Mouse (Mus musculus): ENCODE data around the gene Olfr1358.
"Not testable (repeated sequence)": the region's sequence is repeated elsewhere in the genome, so short reads cannot be mapped to it uniquely, and the experiment has no call there.

Olfr1358 gene

GRCm38 (mm10) chr10:78517128-78517527, at the start of gene Olfr1358:
Gene Olfr1358, plus strand, starts transcription at chr10:78517428.
- no peak for DNase-seq

DNA sequence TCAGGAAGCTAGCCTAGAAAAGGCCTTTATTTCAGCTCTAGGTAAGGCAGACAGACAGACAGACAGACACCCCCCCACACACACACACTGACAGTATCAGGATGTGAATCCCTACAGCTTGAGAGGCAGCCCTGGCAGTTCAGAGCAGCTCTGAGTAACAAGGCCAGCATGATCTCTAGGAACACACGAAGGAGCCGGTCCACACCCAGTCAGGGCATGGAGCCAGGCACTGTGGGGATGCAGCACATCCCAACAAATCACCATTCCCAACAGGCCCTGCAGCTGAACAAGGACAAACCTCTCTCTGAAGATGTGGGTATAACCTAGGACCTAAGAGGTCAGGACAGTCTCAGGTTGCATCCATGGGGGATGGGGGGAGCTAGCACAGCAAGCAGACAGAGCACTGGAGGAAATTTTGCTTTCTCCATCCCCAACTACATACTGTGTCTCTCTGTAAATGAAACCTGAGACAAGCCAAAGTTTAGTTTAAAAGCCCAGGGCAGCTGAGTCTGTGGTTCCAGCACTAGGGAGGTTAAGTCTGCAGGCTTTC, 49.4 kb upstream of the Olfr1358 start:
- peak in 1 of 2 experiments; percentile 32 for DNase-seq

DNA sequence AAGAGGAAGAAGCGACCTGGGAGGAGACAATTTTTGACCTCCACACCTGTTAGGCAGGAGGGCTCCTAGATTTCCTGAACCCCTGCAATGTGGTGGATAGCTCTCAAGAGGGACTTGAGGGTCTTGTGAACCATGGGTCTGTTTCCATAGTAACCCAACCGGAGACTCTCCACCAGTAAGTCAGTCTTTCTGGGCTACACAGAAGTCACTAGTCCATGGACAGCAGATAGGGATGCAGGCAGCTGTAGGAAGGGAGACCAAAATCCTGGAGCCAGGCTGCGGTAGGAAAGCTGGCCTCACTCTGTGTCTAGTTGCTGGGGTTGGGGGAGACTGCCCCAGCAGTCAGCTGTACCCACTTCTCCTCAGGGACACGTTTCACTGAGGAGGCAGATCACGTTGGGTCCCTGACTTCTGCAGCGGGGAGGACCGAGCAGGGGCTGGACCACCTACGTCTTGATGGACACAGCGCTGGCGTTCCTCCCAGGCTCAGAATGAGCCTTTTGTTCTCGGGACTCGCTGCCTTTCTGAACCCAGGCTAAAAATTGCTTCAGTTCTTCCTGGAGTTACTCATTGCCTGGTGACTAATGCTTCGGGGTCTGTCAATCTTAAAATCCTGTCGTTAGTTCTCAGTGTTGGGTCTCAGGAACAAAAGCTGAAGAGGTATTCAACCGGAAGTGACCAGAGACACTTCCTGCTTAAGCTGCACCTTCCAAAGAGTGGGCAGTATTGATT, 46.5 kb upstream of the Olfr1358 start:
- peak; percentile 37 to 61 for DNase-seq

GRCm38 (mm10) chr10:78472046-78472445, 45.2 kb upstream of the Olfr1358 start:
- no peak for DNase-seq

GRCm38 (mm10) chr10:78473434-78473833, 43.8 kb upstream of the Olfr1358 start:
- no peak for DNase-seq

DNA sequence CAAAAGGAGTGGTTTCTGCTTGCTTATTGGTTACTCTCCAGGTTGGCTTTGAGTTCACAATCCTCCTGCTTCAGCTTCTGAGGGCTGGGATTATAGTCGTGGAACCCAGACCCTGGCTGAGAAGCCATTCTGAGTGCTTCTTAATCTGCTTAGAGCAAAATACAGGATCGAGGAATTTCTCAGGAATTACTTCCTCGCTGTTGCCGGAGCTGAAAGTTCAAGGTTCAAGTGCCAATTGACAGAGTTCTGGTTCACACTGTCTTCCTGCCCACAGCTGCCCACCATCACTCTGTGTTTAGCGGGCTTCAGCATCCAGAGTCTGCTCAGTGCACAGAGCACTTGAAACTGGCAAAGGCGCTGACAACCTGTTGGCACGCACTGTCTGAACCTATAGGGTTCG, 42.5 kb upstream of the Olfr1358 start:
- no peak for DNase-seq

DNA sequence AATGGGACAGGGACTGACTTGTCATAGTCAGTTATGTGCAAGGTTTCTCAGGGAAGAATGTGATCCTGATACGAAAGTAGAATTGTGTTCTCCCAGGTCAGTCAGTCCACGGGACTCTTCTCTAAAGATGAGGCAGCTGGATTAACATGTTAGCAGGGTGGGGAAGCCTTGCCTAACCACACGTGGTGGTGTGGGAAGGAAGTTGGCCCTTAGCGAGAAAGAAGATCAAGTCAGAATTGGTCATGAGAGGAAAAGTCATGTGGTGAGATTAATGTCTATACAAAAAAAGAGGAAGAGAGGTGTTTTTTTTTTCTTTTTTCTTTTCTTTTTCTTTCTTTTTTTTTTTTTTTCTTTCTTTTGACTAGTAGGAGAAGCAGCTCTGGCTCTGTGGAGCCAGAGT, 40.4 kb upstream of the Olfr1358 start:
- DNase-seq, result no peak

- no peak for DNase-seq
These were observed 36.0 kb upstream of the Olfr1358 start for GRCm38 (mm10) chr10:78480954-78481927.

DNA sequence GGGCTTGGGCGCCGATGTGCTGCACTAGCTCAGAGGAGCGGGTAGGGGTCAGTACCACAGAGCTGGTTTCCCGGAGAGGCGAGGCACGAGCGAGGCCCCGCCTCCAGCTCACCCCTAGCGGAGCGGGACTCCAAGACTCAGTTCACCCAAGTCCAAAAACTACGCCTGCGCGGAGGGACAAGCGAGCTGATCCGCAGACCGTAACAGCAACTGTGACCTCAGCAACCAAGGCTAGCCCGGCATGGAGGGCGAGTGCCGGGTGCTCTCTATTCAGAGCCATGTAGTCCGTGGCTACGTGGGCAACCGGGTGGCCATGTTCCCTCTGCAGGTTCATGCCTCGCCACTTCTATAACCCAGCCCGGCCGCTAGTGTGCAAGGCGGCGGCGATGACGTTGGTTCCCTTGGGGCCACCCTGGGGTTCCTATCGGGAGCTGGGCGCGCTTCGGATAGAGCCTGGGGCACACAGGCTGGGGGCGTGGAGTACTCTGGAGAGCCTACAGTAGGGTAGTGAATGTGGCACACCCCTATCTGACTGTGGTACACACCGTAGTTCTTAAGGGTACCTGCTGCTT, 35.2 kb upstream of the Olfr1358 start:
- peak; percentile 63 to 75 for DNase-seq

DNA sequence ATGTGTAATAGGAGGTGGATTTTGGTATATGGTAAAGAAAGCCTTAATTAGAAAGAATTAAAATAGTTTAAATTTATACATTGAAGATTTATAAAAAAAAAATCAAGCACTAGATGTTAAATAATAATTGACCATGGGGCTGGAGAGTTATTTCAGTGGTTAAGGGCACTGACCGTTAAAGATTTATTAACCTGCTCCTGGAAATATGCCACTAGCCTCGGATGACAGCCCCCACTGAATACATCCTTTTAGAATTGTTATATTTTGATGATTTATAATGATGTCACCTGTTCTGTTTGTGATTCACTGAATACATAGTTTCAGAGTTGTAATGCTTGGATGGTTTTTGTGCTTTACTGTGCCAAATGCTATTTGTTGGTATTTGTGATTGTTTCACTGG, 31.9 kb upstream of the Olfr1358 start:
- DNase-seq, result not testable (repeated sequence)

GRCm38 (mm10) chr10:78486871-78487270, 30.4 kb upstream of the Olfr1358 start:
- no peak for DNase-seq

DNA sequence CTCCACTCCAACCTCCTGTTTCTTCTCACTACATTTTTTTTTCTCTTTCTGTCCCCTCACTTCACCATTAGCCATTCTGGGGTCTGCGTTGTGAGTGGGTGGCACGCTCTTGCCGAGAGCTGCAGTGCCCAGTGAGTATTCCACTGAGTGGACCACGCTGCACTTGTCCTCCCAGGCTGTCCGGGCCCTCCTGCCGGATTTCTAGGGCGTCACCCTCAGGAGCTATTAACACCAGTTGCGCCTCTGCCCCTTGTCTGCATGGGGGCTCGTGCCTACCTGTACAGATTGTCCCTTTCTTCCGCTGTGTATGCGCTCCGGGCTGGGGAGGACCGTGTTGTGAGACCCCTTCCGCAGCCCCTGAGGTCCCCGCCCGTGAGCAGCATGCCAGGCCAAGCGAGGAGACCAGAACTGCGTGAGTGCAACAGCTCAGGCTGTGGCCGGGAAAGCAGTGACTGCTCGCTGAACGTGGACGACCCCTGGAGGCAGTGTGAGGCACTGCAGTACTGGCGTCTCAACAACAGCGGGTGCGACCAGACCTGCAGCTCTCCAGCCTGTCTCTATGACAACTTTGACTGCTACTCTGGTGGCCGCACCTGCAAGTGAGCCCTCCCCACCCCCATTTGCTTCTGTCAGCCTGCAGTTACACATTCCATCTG, 29.7 kb upstream of the Olfr1358 start:
- peak; percentile 89 to 91 for DNase-seq

- DNase-seq, result no peak
These were observed 14.1 kb upstream of the Olfr1358 start for GRCm38 (mm10) chr10:78502986-78503733.

- DNase-seq, result peak; percentile 64 to 68
These were observed 2.6 kb downstream of the Olfr1358 start for GRCm38 (mm10) chr10:78519792-78520191.

GRCm38 (mm10) chr10:78520260-78521005, 3.2 kb downstream of the Olfr1358 start:
- DNase-seq, result peak; percentile 41 to 42

DNA sequence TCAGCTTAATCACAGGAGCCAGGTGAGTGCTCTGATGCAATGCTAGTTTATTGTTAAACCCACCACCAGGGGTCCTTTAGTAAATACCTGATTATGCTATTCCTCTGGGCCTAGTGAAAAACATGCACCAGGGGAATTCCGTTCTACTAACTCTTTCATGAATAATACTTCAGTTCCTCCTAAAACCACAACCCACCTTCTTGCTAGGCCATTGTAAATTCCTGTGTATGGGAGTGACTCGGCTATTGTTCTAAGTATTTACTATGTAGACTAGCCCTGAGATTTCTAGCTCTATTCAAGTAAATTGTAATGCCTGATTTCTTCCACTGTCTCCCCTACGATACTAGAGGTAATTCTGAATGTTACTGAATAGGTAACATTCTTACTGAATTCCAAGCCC, 7.8 kb downstream of the Olfr1358 start:
- not testable (repeated sequence) for DNase-seq

DNA sequence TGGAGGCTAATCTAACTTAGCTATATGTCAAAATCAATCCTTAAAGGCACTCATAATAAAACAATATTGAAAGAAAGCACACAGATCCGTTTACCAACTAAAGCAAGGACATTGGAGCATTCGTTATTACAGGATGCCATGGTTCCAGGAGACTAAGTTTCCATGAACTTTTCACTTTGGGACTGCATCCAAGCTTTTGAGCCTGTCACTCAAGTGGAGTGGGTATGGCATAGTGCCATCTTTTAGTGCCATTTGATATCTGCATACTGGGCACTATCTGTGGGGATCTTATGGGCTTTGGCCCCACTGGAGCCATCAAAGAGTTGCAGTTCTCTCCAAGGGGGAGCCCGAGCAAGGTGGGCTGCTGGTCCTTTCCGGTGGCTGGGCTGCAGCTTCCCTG, 8.3 kb downstream of the Olfr1358 start:
- no peak for DNase-seq

- peak; percentile 47 to 50 for DNase-seq
These were observed 23.7 kb downstream of the Olfr1358 start for GRCm38 (mm10) chr10:78540943-78541342.

DNA sequence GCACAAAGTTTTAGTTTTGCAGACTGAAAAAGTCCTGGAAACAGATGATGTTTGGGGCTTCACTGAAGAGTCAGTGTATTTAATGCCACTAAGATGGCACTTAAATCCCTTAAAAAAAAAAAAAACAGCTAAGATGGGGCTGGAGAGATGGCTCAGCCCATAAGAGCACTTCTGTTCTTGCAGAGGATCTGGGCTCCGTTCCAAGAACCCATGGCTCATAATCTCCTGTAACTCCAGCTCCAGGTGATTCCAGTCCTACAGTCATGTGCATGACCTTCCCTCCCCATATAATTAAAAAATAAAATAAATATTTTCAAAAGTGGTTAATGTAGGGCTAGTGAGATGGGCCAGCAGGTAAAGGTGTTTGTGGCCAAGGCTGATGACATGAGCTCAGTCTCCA, 47.8 kb downstream of the Olfr1358 start:
- no peak for DNase-seq

DNA sequence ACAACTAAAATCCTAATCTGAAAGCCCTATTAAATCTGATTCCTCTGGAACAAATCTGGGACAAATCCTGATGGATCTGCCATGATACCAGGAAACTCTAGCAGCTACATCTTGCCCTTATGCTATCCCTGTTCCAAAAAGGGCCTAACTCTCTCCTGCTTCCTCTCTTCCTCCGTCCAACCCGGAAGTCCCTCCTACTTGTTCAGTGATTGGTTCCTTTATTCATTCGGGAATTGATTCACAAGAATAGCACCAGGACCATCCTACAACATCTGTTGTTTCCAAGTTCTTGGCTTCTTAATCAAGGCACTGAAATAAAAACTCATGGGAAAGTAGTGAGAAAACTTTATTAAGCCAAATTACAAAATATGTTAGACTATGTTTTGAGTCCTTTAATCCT, 52.0 kb downstream of the Olfr1358 start:
- no peak for DNase-seq

- DNase-seq, result no peak
These were observed 52.5 kb downstream of the Olfr1358 start for GRCm38 (mm10) chr10:78569686-78570085.
